Mouse (Mus musculus) 3134 (cell line): Measurements from ENCODE around the gene Anapc2.

ENCODE experiments used
- DNase-seq: peaks from one replicate; pipeline ENCODE4 v3.0.0-alpha.2; 2011; ENCODE audit warnings: low spot score; ENCODE audit not compliant: insufficient read length; ENCODE audit errors: extremely low read depth

Anapc2 gene

GRCm38 (mm10) chr2:25298046-25298445, 25.8 kb downstream of the Anapc2 start:
- no peak for DNase-seq

GRCm38 (mm10) chr2:25303452-25303851, 31.2 kb downstream of the Anapc2 start:
- no peak for DNase-seq

- no peak for DNase-seq
Observed at GRCm38 (mm10) chr2:25303931-25304656, 31.8 kb downstream of the Anapc2 start.

DNA sequence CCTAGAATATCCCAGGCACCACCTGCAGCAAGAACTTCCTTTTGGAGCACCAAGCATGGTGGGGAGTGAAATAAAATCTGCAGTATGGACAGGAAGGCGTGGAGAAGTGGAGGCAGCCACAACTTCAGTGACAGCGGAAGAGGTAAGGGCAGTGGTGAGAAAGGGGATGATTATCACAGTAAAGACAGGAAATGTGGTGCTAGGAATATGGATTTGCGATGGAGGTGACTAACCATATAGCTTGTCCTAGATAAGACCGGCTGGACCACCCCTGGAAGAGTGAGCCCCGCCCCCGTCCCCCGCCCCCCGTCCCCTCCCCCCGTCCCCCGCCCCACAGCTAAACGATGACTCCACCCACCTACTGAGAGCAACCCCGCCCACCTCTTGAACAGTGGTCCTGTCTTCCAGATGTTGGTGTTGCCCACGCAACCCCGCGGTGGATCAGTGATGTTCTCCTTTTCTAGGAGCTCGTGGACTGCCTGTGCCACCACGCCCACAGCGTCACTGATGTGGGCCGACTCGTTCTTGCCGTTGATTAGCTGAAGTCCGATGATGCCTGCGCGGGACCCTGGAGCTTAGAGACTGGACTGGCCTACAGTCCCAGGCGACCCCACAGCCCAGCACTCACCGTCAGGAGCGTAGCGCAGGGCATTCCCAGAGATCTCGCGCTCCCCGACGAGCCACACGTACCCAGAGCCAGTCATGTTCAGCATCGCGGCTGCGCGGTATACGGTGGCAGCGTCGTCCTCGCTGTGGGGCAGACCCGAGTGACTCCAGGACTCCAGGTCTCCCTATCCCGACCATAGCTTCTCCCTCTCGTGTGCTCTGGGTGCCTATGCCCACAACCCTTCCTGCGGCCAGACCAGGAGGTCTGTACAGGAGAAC, 32.6 kb downstream of the Anapc2 start:
- DNase-seq = no peak

- DNase-seq = no peak
Observed at GRCm38 (mm10) chr2:25305587-25306359, 33.5 kb downstream of the Anapc2 start.

GRCm38 (mm10) chr2:25310180-25310579, 37.9 kb downstream of the Anapc2 start:
- DNase-seq = no peak

DNA sequence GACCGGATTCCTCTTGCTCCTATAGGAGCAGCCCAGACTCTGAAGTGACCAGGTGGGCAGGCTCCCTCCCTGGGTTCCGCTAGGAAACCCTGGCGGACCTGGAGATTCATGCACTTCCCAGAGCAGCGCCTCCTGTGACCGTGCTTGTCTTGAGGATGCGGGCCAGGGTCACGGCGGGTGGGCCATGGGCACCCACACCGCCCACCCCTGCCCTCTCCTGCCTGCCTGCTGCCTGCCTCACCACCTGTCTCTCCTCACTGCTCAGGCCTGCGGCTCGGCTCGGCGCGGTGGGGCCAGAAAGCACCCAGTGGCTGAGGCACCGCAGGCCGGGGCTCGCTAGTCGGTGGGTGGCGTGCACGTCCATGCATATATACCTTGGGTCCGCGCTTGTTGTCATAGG, 38.7 kb downstream of the Anapc2 start:
- DNase-seq = no peak

GRCm38 (mm10) chr2:25311491-25311891, 39.2 kb downstream of the Anapc2 start:
- DNase-seq = no peak

DNA sequence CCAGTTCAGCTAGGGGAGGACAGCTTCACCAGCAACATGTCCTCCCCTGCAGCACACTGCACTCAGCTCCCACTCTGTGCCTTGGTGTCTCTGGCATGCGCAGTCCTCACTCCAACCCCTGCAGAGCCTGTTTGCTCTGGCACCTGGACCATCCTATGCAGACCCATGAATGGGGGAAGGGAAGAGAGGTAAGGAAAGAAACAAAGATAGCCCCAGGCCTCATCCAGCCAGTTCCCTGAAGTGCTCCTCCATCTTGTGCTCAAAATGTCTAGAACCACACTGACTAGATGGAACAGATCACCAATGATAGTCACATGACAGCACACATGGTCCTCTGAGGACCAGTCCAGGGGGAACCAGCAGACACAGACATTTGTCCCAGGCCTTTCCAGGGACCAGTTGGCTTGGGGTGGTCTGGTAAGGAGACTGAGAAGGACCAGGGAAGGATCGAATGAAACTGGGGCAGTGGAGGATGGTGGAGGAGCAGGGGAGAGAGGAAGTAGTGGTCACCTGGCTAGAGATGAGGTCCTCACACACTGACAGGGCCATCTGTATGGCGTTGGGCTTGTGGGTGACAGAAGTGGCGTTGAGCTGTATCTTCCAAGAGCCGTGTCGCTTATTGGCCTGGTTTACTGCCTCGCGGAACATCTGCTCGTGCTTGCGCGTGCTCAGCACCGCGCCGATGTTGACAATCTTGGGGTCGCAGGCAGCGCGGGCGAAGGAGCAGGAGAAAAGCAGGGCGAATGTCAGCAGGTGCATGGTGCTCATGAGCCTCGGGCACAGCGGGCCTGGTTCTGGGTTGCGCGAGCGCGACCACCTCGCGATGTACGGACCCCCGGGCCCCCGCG, 46.1 kb downstream of the Anapc2 start:
- DNase-seq = no peak

- DNase-seq = no peak
Observed at GRCm38 (mm10) chr2:25318971-25319773, 46.9 kb downstream of the Anapc2 start, which contains the start of gene Grin1. Gene Grin1, minus strand, starts transcription at chr2:25319187.

DNA sequence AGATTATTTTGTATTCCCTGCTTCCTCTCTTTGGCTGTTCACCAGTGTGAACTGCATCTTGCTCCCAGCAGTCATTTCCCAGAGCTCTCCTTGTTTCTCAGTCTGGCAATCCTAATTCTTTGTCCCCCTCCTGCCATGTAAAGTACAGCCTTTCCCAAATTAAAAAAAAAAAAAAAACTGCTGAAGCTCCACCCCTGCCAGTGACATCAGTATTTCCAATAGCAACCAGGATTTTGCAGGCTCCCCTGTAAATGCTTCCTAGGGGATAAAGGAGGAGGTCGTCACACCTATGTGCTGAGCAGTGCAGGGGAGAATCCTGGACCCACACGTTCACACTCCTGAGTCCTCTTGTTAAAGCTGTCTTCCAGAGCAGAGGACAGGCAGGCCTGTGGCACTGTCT, 47.8 kb downstream of the Anapc2 start:
- DNase-seq = no peak

- no peak for DNase-seq
Observed at GRCm38 (mm10) chr2:25326036-25326435, 53.8 kb downstream of the Anapc2 start.

- no peak for DNase-seq
Observed at GRCm38 (mm10) chr2:25328440-25328839, 56.2 kb downstream of the Anapc2 start.

DNA sequence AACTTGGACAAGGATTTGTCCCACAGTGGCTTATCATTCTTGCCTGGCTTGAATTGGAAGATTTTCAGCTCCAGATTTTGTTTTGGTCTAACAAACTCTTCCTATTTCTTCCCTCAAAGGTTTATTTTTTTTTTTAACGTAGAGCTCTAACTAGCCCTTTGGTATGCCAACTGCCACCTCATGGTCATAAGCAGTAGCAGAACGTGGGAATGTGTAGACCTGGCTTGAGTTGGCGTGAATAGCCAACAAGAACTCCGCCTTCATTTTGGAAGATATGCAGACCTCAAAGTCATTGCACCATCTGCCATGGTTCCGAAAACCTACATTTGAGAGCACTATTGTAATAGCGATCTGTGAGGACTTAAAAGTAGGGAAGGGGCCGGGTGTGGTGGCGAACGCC, 59.2 kb downstream of the Anapc2 start:
- DNase-seq = no peak

DNA sequence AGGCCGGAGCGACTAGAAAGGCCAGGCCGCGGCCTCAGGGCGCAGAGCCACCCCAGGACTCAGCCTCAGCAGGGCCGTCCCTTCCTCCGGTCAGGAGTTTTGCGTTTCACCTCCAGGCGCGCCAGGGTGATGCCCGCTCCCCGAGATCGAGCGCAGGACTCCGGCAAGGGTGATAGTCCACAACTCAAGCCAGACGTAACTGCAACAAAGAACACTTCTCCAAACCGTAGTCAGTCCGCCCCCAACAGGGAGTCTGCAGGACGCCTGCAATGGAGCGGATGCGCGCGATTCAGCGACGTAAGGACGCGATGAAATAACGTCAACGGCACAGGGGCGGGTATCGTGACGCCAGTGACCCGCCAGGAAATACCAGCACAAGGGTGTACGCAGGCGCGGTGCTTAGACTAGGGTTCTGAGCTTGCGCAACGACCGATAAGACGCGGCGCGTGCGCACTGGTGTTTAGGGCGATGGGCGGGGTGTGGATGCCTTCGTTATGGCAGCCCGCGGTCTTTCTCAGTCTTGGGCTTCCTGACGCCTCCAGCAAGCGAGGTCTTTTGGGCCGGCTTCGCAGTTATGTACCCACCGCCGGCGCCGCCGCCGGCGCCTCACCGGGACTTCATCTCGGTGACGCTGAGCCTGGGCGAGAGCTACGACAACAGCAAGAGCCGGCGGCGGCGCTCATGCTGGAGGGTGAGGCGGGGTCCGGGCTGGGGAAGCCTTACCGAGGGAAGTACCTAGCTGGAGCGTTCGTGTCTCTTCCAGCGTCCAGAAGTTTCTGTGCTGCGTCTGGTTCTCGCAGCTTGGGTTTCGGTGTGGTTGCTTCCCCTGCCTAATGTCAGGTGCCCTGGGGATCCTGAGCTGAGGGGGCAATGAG, 60.2 kb downstream of the Anapc2 start, which contains the start of gene Man1b1:
Man1b1 (plus strand) TSS at position 53 of the 875 bp plus-strand sequence.
- peak; percentile 96 for DNase-seq

GRCm38 (mm10) chr2:25333569-25333968, 61.3 kb downstream of the Anapc2 start:
- DNase-seq = no peak
